Mouse (Mus musculus): ENCODE measurements around the gene Nans. TPM values are rescaled to one million over a fixed set of nuclear protein-coding genes. Genes with fewer than 3 reads are reported as not detected.
A peak's percentile ranks its signal among the peaks of the same experiment; 100 is the strongest.

The Nans gene
- polyA plus RNA-seq, 1 experiment from 2014 or later: 80.6 TPM

DNA sequence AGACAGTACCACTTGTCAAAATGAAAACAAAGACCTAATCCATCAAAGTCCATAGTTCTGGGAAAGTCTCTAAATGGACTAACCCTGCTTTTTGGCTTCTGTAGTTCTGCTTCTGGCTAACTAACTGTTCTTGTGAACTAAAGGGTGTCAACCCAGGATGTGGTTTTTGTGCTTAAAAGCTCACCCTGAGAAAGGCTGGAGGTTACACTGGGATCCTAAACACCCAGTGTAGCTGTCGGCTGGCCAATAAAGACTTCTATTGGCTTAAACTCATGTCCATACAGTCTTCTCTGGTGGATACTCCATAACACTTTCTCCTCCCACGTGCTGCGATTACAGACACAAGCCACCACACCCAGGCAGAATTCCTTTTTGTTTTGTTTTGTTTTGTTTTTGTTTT is 37.2 kb downstream of the Nans start:
- no peak for DNase-seq (ENCODE audit: low spot score)
- H3K27ac ChIP-seq (replicated peaks): no peak overlapping the region
- H3K9me3 ChIP-seq (replicated peaks): no peaks in the 10 kb centered on the region
- H3K4me1 ChIP-seq: peaks cover 8% of the 10 kb centered on the region
- peaks cover 21% of the 10 kb centered on the region for H3K27me3 ChIP-seq (ENCODE audit: low read depth, poor library complexity, severe bottlenecking)
- WGBS: 90% methylated on average over 3 of the region's 3 CpGs
- no peaks in the 10 kb centered on the region for H3K36me3 ChIP-seq
- H3K4me3 ChIP-seq: no peak overlapping the region

DNA sequence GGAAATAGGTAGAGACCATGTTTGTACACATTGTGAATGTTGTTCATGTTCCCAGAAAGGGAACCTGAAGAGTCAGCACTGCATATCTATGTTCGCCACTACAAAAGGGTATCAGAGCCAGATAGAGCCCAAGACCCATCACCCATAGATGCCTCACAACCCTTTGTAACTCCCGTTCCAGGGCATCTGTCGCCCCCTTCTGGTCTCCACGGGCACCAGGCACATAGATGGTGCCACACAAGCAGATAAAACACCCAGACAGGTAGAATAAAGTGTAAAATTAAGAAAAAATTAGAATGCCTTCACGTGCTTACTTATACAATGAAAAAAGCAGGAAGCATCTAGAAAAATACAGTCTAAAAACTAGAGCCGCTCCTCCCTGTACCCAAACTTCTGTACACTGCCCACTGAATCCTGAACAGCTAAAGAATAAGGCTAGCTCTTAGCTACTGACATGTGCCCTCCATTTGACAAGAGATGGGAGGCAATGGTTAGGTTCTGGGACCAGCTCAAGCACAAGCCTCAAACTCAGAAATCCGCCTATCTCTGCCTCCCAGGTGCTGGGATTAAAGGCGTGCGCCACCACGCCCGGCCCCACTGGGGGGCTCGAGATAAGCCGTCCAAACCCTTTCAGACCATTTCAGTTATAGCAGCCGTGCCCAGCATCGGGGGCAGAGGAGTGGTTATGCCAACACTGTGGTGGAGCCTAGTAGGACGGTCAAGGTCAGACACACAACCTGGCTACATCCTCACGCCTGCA is 37.9 kb downstream of the Nans start:
- peaks cover 8% of the 10 kb centered on the region for H3K4me1 ChIP-seq
- H3K27me3 ChIP-seq (ENCODE audit: low read depth, poor library complexity, severe bottlenecking): peaks cover 24% of the 10 kb centered on the region
- peak overlapping the region; percentile 64 for H3K27ac ChIP-seq (replicated peaks)
- peak overlapping the region; percentile 45 for H3K4me3 ChIP-seq
- H3K36me3 ChIP-seq: no peaks in the 10 kb centered on the region
- no peak for DNase-seq (ENCODE audit: low spot score)
- no peaks in the 10 kb centered on the region for H3K9me3 ChIP-seq (replicated peaks)
- WGBS: 32% methylated on average over 17 of the region's 17 CpGs

DNA sequence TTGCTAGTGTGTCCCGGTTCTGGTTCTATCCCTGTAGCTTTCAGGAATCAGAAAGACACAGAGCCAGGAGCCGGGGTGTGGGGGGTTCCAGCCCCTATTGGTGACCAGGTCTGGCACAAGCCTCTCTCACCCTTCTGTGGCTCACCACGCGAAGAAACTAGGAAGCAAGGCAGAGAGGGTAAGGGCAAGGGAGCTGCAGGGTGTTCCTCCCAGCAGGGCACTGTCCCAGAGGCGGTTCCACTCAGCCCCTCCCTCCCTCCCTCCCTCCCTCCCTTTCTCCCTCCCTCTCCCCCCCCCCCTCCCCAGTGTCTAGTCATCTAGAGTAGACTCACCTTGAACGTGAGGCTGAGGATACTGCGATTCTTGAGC is 38.5 kb downstream of the Nans start:
- H3K4me1 ChIP-seq: peaks cover 8% of the 10 kb centered on the region
- H3K27ac ChIP-seq (replicated peaks): peak overlapping the region; percentile 64
- DNase-seq (ENCODE audit: low spot score): no peak
- H3K36me3 ChIP-seq: no peaks in the 10 kb centered on the region
- 11% methylated on average over 7 of the region's 7 CpGs for WGBS
- peak overlapping the region; percentile 45 for H3K4me3 ChIP-seq
- H3K27me3 ChIP-seq (ENCODE audit: low read depth, poor library complexity, severe bottlenecking): peaks cover 29% of the 10 kb centered on the region
- H3K9me3 ChIP-seq (replicated peaks): no peaks in the 10 kb centered on the region

DNA sequence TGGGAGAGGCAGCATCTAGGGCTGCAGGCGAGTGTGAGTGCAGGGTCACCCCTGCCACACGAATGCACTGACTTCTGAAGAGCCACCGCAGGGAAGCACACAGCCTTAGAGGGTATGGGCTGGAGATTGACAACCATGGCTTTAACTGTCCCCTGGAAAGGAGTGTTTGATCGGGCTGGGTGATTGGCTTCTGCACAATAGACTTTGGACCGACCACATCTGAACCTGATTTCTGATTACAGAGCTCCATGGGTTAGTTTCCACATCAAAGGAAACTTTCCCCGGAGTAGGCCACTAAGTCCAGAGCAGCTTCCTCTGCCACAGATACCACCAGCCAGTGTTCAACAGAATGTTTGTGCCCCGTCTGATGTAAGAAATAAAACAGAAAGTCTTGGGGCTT is 40.7 kb downstream of the Nans start:
- H3K27ac ChIP-seq (replicated peaks): no peak overlapping the region
- no peaks in the 10 kb centered on the region for H3K9me3 ChIP-seq (replicated peaks)
- peaks cover 51% of the 10 kb centered on the region for H3K27me3 ChIP-seq (ENCODE audit: low read depth, poor library complexity, severe bottlenecking)
- peaks cover 17% of the 10 kb centered on the region for H3K4me1 ChIP-seq
- no peak overlapping the region for H3K4me3 ChIP-seq
- no peak for DNase-seq (ENCODE audit: low spot score)
- 60% methylated on average over 7 of the region's 7 CpGs for WGBS
- no peaks in the 10 kb centered on the region for H3K36me3 ChIP-seq

DNA sequence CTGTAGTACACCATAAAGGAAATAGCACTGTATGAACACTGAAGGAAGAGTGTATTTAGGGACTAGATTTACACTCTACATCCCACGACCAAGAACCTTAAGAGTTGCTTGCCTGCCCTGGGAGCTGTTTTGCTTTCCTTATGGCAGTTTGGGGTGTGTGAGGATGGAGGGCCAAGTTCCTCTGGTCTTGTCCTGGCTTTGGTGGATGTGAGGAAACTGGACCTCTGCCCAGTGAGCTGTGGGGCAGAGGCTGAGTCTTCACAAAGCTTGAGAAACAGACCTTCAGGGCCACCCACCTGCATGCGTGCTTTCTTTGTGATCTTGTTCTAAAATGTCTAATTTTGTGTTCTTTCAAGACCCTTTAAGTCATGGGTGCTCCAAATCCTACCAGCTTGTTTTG is 43.5 kb downstream of the Nans start:
- Histone ChIP-seq H3K27me3 (ENCODE audit: low read depth, poor library complexity, severe bottlenecking) (peaks cover 71% of the 10 kb centered on the region), H3K4me1 (peaks cover 29% of the 10 kb centered on the region), H3K9me3 (replicated peaks) (no peaks in the 10 kb centered on the region), H3K27ac (replicated peaks) (no peak overlapping the region), H3K36me3 (no peaks in the 10 kb centered on the region), H3K4me3 (no peak overlapping the region)
- no peak for DNase-seq (ENCODE audit: low spot score)
- WGBS: 82% methylated on average over 2 of the region's 2 CpGs

DNA sequence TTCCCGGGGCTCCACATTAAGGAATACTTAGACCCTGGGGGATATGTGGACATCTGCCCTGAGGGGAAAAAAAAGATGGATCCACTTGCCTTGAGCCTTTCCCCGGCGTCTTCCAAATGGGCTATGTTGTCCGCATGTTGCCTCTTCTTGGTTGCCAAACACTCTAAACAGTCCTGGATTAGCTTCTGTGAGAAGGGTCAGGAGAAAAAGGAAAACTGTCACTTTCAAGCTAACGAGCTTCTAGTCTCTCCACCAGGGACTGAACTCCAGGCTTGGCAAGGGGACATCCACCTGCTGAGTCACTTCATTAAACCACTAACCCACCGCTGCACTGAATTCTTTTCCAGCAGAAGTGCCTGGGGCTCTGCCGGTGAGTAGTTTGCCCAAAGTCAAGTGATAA is 43.9 kb downstream of the Nans start:
- no peak for DNase-seq (ENCODE audit: low spot score)
- H3K9me3 ChIP-seq (replicated peaks): no peaks in the 10 kb centered on the region
- 79% methylated on average over 7 of the region's 7 CpGs for WGBS
- H3K27me3 ChIP-seq (ENCODE audit: low read depth, poor library complexity, severe bottlenecking): peaks cover 76% of the 10 kb centered on the region
- H3K4me3 ChIP-seq: no peak overlapping the region
- H3K27ac ChIP-seq (replicated peaks): no peak overlapping the region
- no peaks in the 10 kb centered on the region for H3K36me3 ChIP-seq
- peaks cover 26% of the 10 kb centered on the region for H3K4me1 ChIP-seq

DNA sequence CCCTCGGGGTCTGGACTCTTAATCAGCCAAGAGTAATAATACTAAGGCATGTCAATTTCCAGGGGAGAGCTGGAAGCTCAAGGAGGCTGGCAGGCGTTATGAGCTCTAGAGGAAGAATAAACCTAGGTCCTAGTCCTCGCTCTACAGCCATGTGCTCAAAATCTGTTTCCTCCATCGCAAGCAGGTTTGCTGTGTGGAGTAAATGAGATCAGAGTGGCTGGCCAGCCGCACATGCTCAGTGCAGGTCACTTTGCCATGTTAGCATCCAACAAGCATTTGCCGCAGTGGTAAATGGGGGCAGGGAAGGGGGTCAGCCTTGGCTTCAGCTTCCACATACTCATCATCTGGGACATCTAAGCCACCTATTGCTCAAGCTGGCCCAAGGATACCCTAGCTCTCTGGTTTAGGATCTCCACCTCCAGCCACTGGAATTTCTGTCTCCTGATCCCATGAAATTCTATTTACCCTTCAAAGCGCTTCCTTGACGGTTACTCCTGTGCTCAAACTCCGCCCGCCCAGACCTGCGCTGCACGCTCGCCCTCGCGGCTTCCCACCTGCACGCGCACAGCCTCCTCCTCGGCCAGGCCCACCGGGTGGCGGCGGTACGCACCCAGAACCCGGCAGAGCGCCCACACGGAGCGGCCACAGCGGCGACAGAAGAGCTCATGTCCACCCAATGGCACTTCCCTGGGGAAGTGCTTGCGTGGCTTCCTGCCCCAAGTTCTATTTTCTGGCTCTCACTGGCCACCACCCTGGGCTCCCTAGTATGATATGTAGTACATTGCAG is 45.1 kb downstream of the Nans start:
- H3K9me3 ChIP-seq (replicated peaks): no peaks in the 10 kb centered on the region
- no peaks in the 10 kb centered on the region for H3K36me3 ChIP-seq
- no peak overlapping the region; the same call in 1 of the 2 replicates for H3K27ac ChIP-seq (replicated peaks)
- peak overlapping the region; percentile 40 for H3K4me3 ChIP-seq
- WGBS: 12% methylated on average over 29 of the region's 29 CpGs
- H3K27me3 ChIP-seq (ENCODE audit: low read depth, poor library complexity, severe bottlenecking): peaks cover 74% of the 10 kb centered on the region
- H3K4me1 ChIP-seq: peaks cover 26% of the 10 kb centered on the region
- DNase-seq (ENCODE audit: low spot score): no peak

DNA sequence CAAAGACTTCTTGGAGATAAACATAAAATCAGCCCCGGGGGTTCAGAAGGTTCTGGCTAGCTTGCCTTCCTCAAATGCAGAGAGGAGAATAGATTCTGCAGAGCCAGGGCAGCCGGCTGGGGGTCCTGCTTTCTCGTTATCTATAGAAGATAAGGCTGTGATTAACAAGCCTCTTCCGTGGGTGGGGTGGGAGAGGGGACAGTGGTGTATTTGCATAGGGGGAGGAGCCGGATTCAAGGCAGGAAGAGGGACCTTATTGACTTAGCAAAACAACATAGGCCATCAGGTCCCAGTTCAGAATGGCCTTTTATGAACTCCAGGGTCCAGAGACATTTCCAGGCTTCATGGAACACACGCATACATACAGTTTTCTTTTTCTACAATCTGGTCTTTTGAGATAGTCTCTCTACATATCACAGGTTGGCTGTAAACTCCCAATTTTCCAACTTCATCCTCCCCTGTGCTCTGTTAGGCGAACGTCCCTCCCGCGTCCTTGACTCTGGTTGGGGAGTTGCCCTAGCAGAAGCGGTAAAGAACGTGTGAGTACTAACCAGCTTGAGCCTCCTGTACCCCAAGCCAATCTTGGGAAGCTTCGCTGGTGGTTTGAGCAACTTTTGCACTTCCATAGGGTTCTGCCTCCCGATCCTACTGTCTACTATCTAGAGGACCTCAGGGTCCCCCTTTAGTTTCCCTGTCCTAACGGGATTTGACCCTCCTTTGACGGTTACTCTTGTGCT is 46.2 kb downstream of the Nans start:
- peaks cover 79% of the 10 kb centered on the region for H3K27me3 ChIP-seq (ENCODE audit: low read depth, poor library complexity, severe bottlenecking)
- peak overlapping the region; percentile 56 for H3K4me3 ChIP-seq
- H3K36me3 ChIP-seq: no peaks in the 10 kb centered on the region
- DNase-seq (ENCODE audit: low spot score): no peak
- 7% methylated on average over 16 of the region's 16 CpGs for WGBS
- H3K4me1 ChIP-seq: peaks cover 26% of the 10 kb centered on the region
- no peaks in the 10 kb centered on the region for H3K9me3 ChIP-seq (replicated peaks)
- H3K27ac ChIP-seq (replicated peaks): 0 out of 2 replicates have a peak overlapping the region, but pooled peaks have one; percentile 13

DNA sequence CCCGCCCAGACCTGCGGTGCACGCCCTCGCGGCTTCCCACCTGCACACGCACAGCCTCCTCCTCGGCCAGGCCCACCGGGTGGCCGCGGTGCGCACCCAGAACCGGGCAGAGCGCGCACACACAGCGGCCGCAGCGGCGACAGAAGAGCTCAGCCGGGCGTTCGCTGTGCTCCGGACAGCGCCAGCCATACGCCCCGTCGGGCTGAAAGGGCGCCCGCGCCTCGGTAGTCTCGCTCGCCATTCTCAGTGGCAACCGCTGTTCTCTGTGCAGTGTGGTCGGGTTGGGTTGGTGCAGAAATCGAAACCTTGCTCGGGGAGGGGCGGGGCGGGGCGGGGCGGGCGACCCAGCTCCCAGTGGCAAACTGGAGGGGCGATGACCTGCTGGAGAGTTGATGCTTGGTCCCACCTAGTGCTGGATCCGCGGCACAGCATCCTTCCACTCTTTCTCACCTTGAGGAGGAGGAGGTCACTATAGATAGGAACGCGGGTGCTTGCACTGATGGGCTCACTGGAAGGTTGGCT is 46.9 kb downstream of the Nans start, which contains the start of gene Trim14:
TSS of gene Trim14 (minus strand) at position 302 of the 522 bp plus-strand sequence.
- Histone ChIP-seq H3K27me3 (ENCODE audit: low read depth, poor library complexity, severe bottlenecking) (peaks cover 80% of the 10 kb centered on the region), H3K4me1 (peaks cover 26% of the 10 kb centered on the region), H3K9me3 (replicated peaks) (no peaks in the 10 kb centered on the region), H3K36me3 (no peaks in the 10 kb centered on the region), H3K4me3 (peak within 1 kb of the TSS; percentile 56), H3K27ac (replicated peaks) (0 out of 2 replicates have a peak within 1 kb of the TSS, but pooled peaks have one; percentile 13)
- under 1% methylated on average over 46 of the region's 46 CpGs for WGBS
- DNase-seq (ENCODE audit: low spot score): peak; percentile 52

DNA sequence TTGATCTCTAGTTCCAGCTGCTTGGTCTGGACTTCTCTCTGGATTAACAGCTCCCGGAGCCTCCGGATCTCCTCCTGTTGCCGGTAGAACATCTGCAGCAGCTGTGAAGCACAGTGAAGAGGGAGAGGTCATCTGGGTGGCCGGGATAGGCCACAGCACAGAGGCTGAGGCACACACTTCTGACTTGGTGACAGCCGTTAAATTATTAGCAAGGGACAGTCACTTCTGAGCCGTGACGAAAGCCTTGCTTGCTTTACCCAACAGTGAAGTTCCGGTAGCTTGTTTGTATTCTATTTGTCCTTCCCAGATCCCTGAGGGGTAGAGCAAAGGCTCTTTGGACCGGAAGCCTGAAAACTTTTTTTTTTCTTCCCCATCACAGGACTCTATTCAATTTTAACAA is 50.1 kb downstream of the Nans start:
- Histone ChIP-seq H3K9me3 (replicated peaks) (no peaks in the 10 kb centered on the region), H3K27ac (replicated peaks) (0 out of 2 replicates have a peak overlapping the region, but pooled peaks have one; percentile 18), H3K27me3 (ENCODE audit: low read depth, poor library complexity, severe bottlenecking) (peaks cover 56% of the 10 kb centered on the region), H3K4me1 (peaks cover 31% of the 10 kb centered on the region), H3K36me3 (no peaks in the 10 kb centered on the region), H3K4me3 (no peak overlapping the region)
- 78% methylated on average over 9 of the region's 9 CpGs for WGBS
- DNase-seq (ENCODE audit: low spot score): no peak

DNA sequence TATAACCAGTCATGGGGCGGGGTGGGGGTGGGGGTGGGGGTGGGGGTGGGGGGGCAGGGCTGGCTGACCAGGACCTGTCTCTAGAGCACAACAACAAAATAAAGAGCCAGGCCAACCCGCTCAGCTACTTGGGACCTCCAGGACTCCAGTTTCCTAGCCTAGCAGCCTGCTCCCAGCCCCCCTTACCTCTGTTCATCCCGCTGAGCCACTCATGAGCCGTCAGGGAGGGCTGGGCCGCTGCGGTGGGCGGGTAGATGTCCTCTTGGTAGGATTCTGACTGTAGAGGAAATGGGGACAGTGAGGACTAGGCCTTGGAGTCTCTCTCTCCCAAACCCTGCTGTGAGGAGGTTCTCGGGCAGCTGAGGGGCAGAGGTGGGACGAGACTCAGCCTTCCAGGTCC is 52.7 kb downstream of the Nans start:
- peaks cover 13% of the 10 kb centered on the region for H3K4me1 ChIP-seq
- no peak for DNase-seq (ENCODE audit: low spot score)
- H3K4me3 ChIP-seq: no peak overlapping the region
- peaks cover 31% of the 10 kb centered on the region for H3K27me3 ChIP-seq (ENCODE audit: low read depth, poor library complexity, severe bottlenecking)
- whole genome bisulfite sequencing: 42% methylated on average over 9 of the region's 9 CpGs
- H3K27ac ChIP-seq (replicated peaks): 0 out of 2 replicates have a peak overlapping the region, but pooled peaks have one; percentile 38
- H3K9me3 ChIP-seq (replicated peaks): no peaks in the 10 kb centered on the region
- no peaks in the 10 kb centered on the region for H3K36me3 ChIP-seq

DNA sequence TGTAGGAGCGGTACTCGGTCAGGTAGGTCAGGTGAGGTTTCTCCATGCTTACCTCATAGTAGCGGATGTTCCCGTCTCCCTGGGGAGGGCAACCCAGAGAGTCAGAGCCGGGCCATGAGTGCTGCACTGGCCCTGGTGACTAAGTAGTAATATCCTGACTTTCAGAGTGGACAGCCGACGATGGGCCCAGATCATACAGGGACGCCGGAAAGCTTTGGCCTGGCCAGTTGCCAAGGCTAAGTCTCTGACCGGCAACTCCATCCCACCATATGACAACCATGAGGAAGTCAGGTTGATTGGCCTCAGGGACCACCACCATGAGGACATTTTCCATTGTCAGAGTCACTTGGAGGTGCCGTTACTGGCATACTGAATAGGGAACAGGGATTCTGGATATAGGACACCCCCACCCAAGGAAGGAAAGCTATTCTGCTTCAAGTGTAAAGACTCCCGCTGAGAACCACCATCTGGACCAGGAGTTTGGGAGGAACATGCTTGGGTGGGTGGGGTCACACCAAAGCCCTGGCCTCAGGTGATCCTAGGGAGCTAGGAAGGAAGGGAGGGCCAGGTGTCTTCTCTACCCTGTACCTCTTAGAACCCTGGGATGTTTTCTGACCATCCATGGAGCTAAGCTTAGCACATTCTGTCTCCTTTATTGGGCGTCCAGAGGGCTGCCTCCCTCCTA is 54.5 kb downstream of the Nans start:
- no peak for DNase-seq (ENCODE audit: low spot score)
- WGBS: 91% methylated on average over 13 of the region's 13 CpGs
- peaks cover 13% of the 10 kb centered on the region for H3K27me3 ChIP-seq (ENCODE audit: low read depth, poor library complexity, severe bottlenecking)
- H3K4me1 ChIP-seq: peaks cover 16% of the 10 kb centered on the region
- no peak overlapping the region for H3K27ac ChIP-seq (replicated peaks)
- no peak overlapping the region for H3K4me3 ChIP-seq
- H3K9me3 ChIP-seq (replicated peaks): no peaks in the 10 kb centered on the region
- no peaks in the 10 kb centered on the region for H3K36me3 ChIP-seq

All from midbrain, embryonic 10.5 days (tissue).